Mouse (Mus musculus) hindbrain, embryonic 15.5 days (tissue): ENCODE measurements around the gene Cebpb. TPM values are rescaled to one million over a fixed set of nuclear protein-coding genes. Genes with fewer than 3 reads are reported as not detected.

Experiments
- ATAC-seq: fragments of 200-750 bp; cut with Nextera tagmentation; 2 replicates; pipeline ENCODE4 v1.8.0; 2017; ENCODE audit warnings: low read depth, moderate number of reproducible peaks, moderate TSS enrichment; ENCODE audit not compliant: low FRiP score
- H3K27ac ChIP-seq: fragments of 300-500 bp; sonication (generic); replicated peaks from 2 replicates; pipeline ENCODE4 v1.5.1; 2015; ENCODE audit warnings: mild to moderate bottlenecking, inconsistent platforms
- H3K27me3 ChIP-seq: fragments of 300-500 bp; sonication (generic); 2 replicates; pipeline ENCODE4 v1.6.1; 2015; ENCODE audit warnings: control low read depth, inconsistent platforms
- H3K36me3 ChIP-seq: fragments of 300-500 bp; sonication (generic); 2 replicates; pipeline ENCODE4 v1.6.1; 2015; ENCODE audit warnings: control low read depth, inconsistent platforms
- H3K4me1 ChIP-seq: fragments of 300-500 bp; sonication (generic); replicated peaks from 2 replicates; pipeline ENCODE4 v1.6.1; 2015; ENCODE audit warnings: control low read depth, inconsistent platforms
- H3K4me2 ChIP-seq: fragments of 300-500 bp; sonication (generic); 2 replicates; pipeline ENCODE4 v1.6.1; 2015; ENCODE audit warnings: moderate library complexity, mild to moderate bottlenecking, inconsistent platforms
- H3K4me3 ChIP-seq: fragments of 300-500 bp; sonication (generic); 2 replicates; pipeline ENCODE4 v1.5.1; 2015; ENCODE audit warnings: mild to moderate bottlenecking, inconsistent platforms
- H3K9ac ChIP-seq: fragments of 300-500 bp; sonication (generic); 2 replicates; pipeline ENCODE4 v1.6.1; 2015; ENCODE audit warnings: inconsistent platforms
- H3K9me3 ChIP-seq: fragments of 300-500 bp; sonication (generic); 2 replicates; pipeline ENCODE4 v1.6.1; 2016; ENCODE audit warnings: control low read depth, inconsistent platforms
- WGBS: fragments of 180-500 bp; shearing (Covaris S2); methylation state at CpG from one replicate; pipeline ENCODE4 v1.1.7; 2015; 5-methylcytosine and 5-hydroxymethylcytosine counted together
- polyA plus RNA-seq: library from polyadenylated mRNA; unstranded; fragments of >200 nt; fragmentation: Nextera tagmentation; extraction: Ambion mirVana; gene quantifications from 2 replicates; pipeline ENCODE4 v1.2.1, GENCODE M21; 2015

Gene Cebpb
- polyA plus RNA-seq, 1 experiment from 2014 or later: 3.2 TPM

DNA sequence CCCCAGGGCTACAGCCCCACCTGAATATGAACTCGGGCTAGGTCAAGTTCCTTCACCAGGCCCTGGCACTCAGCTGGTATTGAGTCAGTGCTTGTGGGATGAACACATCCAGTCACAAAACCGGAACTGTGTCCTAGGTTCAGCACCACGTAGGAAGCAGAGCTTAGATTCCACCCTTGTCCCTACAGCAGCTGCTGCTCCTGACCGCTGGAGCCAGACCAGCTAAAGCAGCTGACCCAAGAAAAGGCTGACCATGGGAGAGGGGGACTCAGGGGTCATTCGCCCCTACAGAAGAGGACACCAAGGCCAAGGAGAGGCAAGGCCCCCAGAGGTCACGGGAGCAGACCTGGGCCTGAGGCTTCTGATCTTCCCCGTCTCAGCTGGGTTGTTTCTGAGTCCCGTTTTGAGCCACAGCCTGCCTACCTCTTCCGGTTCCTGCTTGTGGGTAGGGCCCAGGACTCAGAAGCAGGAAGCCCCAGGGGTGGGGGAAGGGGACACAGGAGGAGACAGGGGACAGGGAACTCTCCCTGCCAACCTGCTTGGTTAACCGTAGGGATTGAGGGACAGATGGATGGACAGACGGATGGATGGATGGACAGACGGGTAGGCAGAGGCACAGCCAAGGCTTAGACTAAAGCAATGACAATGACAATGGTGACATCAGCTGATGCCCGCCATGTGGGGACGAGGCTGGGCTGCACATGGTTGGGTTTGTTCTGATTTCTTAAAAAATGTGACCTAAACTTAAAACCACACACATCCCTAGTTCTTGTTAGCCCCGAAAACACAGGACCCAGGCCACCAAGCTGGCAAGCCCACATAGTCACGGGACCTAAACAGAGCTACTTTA lies 31.9 kb upstream of the Cebpb start:
- whole genome bisulfite sequencing: 86% methylated on average over 16 of the region's 16 CpGs
- Histone ChIP-seq H3K4me2 (no peak overlapping the region), H3K9ac (0 out of 2 replicates have a peak overlapping the region, but pooled peaks have one; percentile 4), H3K4me1 (peaks cover 40% of the 10 kb centered on the region), H3K27me3 (no peaks in the 10 kb centered on the region), H3K36me3 (no peaks in the 10 kb centered on the region), H3K9me3 (no peaks in the 10 kb centered on the region), H3K27ac (no peak overlapping the region), H3K4me3 (no peak overlapping the region)
- no peak for ATAC-seq

DNA sequence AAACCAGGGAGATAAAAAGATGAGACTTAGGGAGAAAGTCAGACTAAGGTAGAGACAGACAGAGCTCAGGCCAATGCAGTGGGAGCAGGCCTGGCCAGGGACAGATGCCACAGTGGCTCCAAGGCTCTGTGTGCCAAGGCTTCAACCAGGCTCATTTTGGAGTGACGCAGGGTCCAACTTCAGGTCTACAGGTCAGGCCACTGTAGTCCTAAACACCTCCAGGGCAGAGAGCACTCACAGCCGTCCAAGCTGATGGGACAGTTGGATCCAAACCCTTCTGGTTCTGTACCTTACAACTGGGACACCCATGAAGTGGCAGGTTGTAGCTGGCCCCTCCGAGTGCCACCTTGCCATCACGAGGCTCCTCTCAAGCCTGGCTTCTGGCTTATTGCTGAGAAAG lies 30.7 kb upstream of the Cebpb start:
- WGBS: 97% methylated on average over 4 of the region's 4 CpGs
- Histone ChIP-seq H3K27ac (no peak overlapping the region), H3K4me3 (no peak overlapping the region), H3K4me2 (no peak overlapping the region), H3K9me3 (no peaks in the 10 kb centered on the region), H3K36me3 (no peaks in the 10 kb centered on the region), H3K27me3 (no peaks in the 10 kb centered on the region; the same call in 1 of the 2 replicates), H3K9ac (no peak overlapping the region), H3K4me1 (peaks cover 45% of the 10 kb centered on the region)
- no peak for ATAC-seq

DNA sequence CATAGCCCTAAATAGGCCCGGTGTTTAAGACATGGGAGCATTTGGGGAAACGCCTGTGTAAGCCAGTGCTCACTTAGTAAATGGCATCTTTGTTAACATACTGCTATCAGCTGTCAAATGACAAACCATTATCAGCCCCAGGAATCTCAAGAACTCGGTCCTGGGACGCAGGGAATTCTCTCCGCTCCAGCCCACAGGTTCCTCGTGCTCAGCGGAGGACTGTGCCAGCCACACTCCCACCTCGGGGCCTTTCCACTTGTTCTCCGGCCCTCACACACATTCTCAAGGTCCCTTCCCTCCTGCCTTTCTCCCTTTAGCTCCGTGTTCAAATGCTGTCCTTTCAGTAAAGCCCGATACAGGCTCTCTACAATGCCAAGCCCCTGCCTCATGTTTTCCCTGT lies 30.0 kb upstream of the Cebpb start:
- ATAC-seq: no peak
- H3K9ac ChIP-seq: no peak overlapping the region
- no peaks in the 10 kb centered on the region for H3K9me3 ChIP-seq
- no peaks in the 10 kb centered on the region for H3K36me3 ChIP-seq
- 0 out of 2 replicates have a peak overlapping the region, but pooled peaks have one; percentile 87 for H3K4me2 ChIP-seq
- H3K4me3 ChIP-seq: no peak overlapping the region
- WGBS: 82% methylated on average over 11 of the region's 11 CpGs
- no peaks in the 10 kb centered on the region; the same call in 1 of the 2 replicates for H3K27me3 ChIP-seq
- H3K27ac ChIP-seq: no peak overlapping the region
- peaks cover 45% of the 10 kb centered on the region for H3K4me1 ChIP-seq

DNA sequence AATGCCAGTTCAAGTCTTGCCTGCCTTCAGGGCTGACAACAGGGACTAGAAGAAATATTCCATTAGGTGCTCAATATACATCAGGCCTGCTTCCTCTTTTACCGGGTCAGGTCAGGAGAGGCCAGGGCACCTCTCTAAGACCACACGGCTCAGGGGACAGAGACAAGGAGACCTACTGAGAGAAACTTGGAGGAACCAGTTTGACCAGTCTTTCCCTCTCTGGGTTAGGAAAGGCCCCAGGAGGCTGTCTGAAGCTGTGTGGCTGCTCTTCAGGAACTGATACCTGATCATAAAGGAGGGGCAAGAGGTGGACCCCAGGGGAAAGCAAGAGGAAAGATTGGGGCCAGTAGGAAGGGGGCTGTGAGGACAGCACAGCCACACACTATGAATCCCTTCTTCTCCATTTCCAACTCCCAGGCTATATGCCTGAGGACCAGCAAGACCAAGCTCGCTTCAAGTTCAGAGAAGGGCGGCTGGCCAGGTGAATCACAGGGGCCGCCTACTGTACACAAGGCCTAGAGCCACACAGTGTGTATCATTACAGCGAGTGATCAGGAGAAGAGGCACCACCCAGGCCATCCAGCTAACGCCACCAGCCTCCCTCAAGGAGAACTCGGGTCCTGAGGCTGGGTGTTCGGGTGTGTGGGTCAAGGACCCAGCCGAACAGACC lies 29.4 kb upstream of the Cebpb start:
- no peaks in the 10 kb centered on the region; the same call in 1 of the 2 replicates for H3K27me3 ChIP-seq
- ATAC-seq: no peak
- peak overlapping the region; percentile 87 for H3K4me2 ChIP-seq
- 77% methylated on average over 10 of the region's 10 CpGs for WGBS
- H3K9me3 ChIP-seq: no peaks in the 10 kb centered on the region
- H3K4me1 ChIP-seq: peaks cover 45% of the 10 kb centered on the region
- no peak overlapping the region for H3K4me3 ChIP-seq
- H3K36me3 ChIP-seq: no peaks in the 10 kb centered on the region
- 0 out of 2 replicates have a peak overlapping the region, but pooled peaks have one; percentile 98 for H3K9ac ChIP-seq
- no peak overlapping the region for H3K27ac ChIP-seq

GRCm38 (mm10) chr2:167659847-167660610 lies 28.7 kb upstream of the Cebpb start:
- no peaks in the 10 kb centered on the region; the same call in 1 of the 2 replicates for H3K27me3 ChIP-seq
- no peaks in the 10 kb centered on the region for H3K9me3 ChIP-seq
- 18% methylated on average over 13 of the region's 13 CpGs for WGBS
- H3K4me2 ChIP-seq: peak overlapping the region; percentile 87
- peaks cover 45% of the 10 kb centered on the region for H3K4me1 ChIP-seq
- H3K36me3 ChIP-seq: no peaks in the 10 kb centered on the region
- no peak for ATAC-seq
- H3K4me3 ChIP-seq: peak overlapping the region; percentile 95
- peak overlapping the region; percentile 98 for H3K9ac ChIP-seq
- no peak overlapping the region for H3K27ac ChIP-seq

GRCm38 (mm10) chr2:167660611-167660971 lies 28.1 kb upstream of the Cebpb start:
- no peak for ATAC-seq
- WGBS: 2% methylated on average over 12 of the region's 12 CpGs
- no peaks in the 10 kb centered on the region for H3K9me3 ChIP-seq
- H3K36me3 ChIP-seq: no peaks in the 10 kb centered on the region
- no peak overlapping the region for H3K27ac ChIP-seq
- H3K9ac ChIP-seq: peak overlapping the region; percentile 98
- H3K4me2 ChIP-seq: peak overlapping the region; percentile 87
- no peaks in the 10 kb centered on the region; the same call in 1 of the 2 replicates for H3K27me3 ChIP-seq
- peaks cover 45% of the 10 kb centered on the region for H3K4me1 ChIP-seq
- H3K4me3 ChIP-seq: peak overlapping the region; percentile 95

- peak within 1 kb of the TSS; percentile 98 for H3K9ac ChIP-seq
- no peaks in the 10 kb centered on the region; the same call in 1 of the 2 replicates for H3K27me3 ChIP-seq
- H3K9me3 ChIP-seq: no peaks in the 10 kb centered on the region
- H3K36me3 ChIP-seq: no peaks in the 10 kb centered on the region
- under 1% methylated on average over 107 of the region's 110 CpGs for WGBS
- H3K4me1 ChIP-seq: peaks cover 42% of the 10 kb centered on the region
- H3K4me2 ChIP-seq: peak within 1 kb of the TSS; percentile 87
- peak within 1 kb of the TSS; percentile 75 for H3K27ac ChIP-seq
- H3K4me3 ChIP-seq: peak within 1 kb of the TSS; percentile 95
- ATAC-seq: peak; percentile 95
These were observed 27.2 kb upstream of the Cebpb start, which contains the start of gene Gm20431 for GRCm38 (mm10) chr2:167661270-167662203. Gene Gm20431 (minus strand): TSS chr2:167661496.

DNA sequence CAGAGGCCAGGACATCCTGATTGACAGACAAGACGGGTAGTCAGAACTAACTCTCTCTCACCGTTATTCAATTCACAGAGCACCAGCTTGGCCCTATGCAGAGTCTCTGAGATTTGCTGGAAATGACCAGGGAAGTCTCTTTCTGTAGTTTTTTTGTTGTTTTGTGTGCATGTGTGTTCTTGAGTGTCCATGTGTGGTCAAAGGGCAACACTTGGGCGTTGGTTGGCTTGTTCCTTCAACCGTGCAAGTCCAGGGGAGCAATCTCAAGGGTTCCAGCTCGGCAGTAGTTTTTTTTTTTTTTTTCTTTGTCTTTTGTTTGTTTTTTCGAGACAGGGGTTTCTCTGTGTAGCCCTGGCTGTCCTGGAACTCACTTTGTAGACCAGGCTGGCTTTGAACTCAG lies 26.0 kb upstream of the Cebpb start:
- no peaks in the 10 kb centered on the region for H3K9me3 ChIP-seq
- no peak for ATAC-seq
- no peak overlapping the region for H3K4me2 ChIP-seq
- H3K9ac ChIP-seq: no peak overlapping the region
- peaks cover 39% of the 10 kb centered on the region for H3K4me1 ChIP-seq
- no peak overlapping the region for H3K27ac ChIP-seq
- H3K27me3 ChIP-seq: no peaks in the 10 kb centered on the region; the same call in 1 of the 2 replicates
- no peak overlapping the region for H3K4me3 ChIP-seq
- no peaks in the 10 kb centered on the region for H3K36me3 ChIP-seq
- WGBS: 56% methylated on average over 6 of the region's 6 CpGs

DNA sequence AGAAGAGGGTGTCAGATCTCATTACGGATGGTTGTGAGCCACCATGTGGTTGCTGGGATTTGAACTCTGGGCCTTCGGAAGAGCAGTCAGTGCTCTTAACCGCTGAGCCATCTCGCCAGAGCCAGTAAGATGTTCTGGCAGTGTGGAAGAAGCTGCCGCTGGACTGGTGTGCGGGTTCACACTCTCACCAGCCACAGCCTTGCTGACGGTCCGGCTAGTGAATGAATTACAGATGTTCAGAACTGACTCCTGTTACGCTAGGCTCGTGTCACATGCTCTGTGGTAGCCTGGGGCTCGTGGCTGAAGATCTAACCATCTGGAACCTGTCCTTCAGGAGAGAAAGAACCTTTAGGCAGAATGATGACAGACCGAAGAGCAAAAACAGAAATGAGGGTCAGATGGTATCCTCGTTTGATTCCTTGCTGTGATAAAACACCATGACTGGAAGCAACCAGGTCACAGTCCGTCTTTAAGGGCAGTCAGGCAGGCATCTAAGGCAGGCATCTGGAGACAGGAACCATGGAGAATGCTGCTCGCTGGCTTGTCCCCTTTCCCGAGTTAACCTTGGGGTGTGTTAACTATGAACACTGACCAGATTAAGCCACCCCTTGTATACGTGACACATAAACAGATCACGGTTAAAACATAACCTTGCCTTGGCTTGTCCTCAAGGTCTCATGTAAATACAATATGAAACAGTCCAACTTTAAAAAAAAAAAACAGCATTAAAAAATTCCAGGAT lies 22.6 kb upstream of the Cebpb start:
- no peaks in the 10 kb centered on the region; the same call in 1 of the 2 replicates for H3K27me3 ChIP-seq
- no peaks in the 10 kb centered on the region for H3K36me3 ChIP-seq
- H3K27ac ChIP-seq: no peak overlapping the region
- H3K4me1 ChIP-seq: peaks cover 8% of the 10 kb centered on the region; the same call in 1 of the 2 replicates
- no peak overlapping the region for H3K9ac ChIP-seq
- WGBS: 85% methylated on average over 18 of the region's 18 CpGs
- H3K4me3 ChIP-seq: no peak overlapping the region
- H3K9me3 ChIP-seq: no peaks in the 10 kb centered on the region
- H3K4me2 ChIP-seq: no peak overlapping the region
- ATAC-seq: no peak

DNA sequence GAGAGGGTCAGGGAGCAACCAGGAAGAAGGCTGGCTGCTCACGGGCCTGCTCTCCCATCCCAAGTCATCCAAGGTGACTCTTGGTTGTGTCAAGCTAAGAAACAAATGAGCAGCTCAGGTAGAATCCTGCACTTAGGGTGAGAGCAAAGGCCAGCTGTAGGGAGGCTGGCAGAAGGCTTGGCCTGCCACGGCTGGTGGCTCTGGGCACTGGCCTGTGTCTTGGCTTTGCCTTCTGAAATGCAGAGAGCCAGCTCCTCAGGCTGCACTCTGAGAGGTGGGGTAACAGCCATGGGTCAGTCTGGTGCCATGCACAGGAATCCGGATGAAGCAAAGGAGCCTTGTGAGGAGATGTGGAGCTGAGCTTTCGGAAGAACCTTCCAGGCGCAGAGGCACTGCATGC lies 20.3 kb upstream of the Cebpb start:
- no peak overlapping the region for H3K4me3 ChIP-seq
- no peaks in the 10 kb centered on the region for H3K27me3 ChIP-seq
- H3K9ac ChIP-seq: no peak overlapping the region
- H3K4me2 ChIP-seq: no peak overlapping the region
- no peak for ATAC-seq
- WGBS: 83% methylated on average over 5 of the region's 5 CpGs
- no peaks in the 10 kb centered on the region for H3K9me3 ChIP-seq
- no peak overlapping the region for H3K27ac ChIP-seq
- no peaks in the 10 kb centered on the region for H3K36me3 ChIP-seq
- H3K4me1 ChIP-seq: peaks cover 4% of the 10 kb centered on the region
